Mouse (Mus musculus): ENCODE results near the gene Tceal9. TPM values are rescaled to one million over a fixed set of nuclear protein-coding genes. Genes with fewer than 3 reads are reported as not detected.
A peak's percentile ranks its signal among the peaks of the same experiment; 100 is the strongest.
"Not testable (repeated sequence)": the region's sequence is repeated elsewhere in the genome, so short reads cannot be mapped to it uniquely, and the experiment has no call there.

Gene Tceal9
- polyA plus RNA-seq, 2 experiments: 383 to 632 TPM

DNA sequence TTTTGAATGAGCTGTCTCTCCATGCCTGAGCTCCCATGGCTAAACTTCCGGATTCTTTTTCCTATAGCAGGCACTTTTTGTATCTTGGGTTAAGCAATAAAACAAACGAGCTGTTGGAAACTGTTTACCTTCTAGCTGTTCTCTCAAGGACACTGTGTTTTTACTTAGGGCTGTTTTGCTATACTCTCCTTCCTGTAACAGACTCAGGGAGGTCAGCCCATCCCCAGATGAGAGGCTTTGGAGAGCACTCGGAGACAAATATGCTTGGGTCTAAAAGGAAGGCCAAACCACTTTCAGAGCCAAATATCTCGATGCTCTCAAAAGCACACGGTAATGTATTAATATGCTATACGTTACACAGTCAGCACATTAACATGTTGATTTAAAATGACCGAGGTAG, 4.8 kb downstream of the Tceal9 start:
- Histone ChIP-seq H3K4me1 (ENCODE audit: control insufficient read depth, insufficient read depth, low read length) (no peaks in the 10 kb centered on the region), H3K27me3 (ENCODE audit: control insufficient read depth, insufficient read depth, low read length) (no peaks in the 10 kb centered on the region), H3K9me3 (ENCODE audit: control insufficient read depth, low read length) (no peaks in the 10 kb centered on the region), H3K36me3 (ENCODE audit: control insufficient read depth, insufficient read depth, low read length) (peaks cover 11% of the 10 kb centered on the region; the same call in 1 of the 2 replicates), H3K27ac (replicated peaks; ENCODE audit: low read depth, low read length) (no peak overlapping the region), H3K9ac (ENCODE audit: low read depth, low read length, severe bottlenecking) (no peak overlapping the region), H3K4me3 (replicated peaks; ENCODE audit: low read length) (no peak overlapping the region), H3K4me2 (replicated peaks; ENCODE audit: low read depth, low read length, severe bottlenecking) (no peak overlapping the region)
- ATAC-seq (ENCODE audit: low FRiP score, low read depth) (no peak), DNase-seq (ENCODE audit: low spot score) (no peak)
- WGBS: 76% methylated on average over 7 of the region's 7 CpGs
- TF ChIP-seq POLR2A (IDR thresholded peaks at IDR 0.05; ENCODE audit: borderline replicate concordance, extremely low read depth, insufficient read depth, insufficient read length): no peak

GRCm38 (mm10) chrX:136252023-136252729, 7.3 kb downstream of the Tceal9 start:
- ATAC-seq (ENCODE audit: low FRiP score, low read depth): no peak
- Histone ChIP-seq H3K4me1 (ENCODE audit: control insufficient read depth, insufficient read depth, low read length) (no peaks in the 10 kb centered on the region), H3K27ac (replicated peaks; ENCODE audit: low read depth, low read length) (no peak overlapping the region), H3K9me3 (ENCODE audit: control insufficient read depth, low read length) (no peaks in the 10 kb centered on the region), H3K9ac (ENCODE audit: low read depth, low read length, severe bottlenecking) (no peak overlapping the region), H3K27me3 (ENCODE audit: control insufficient read depth, insufficient read depth, low read length) (no peaks in the 10 kb centered on the region), H3K4me3 (replicated peaks; ENCODE audit: low read length) (no peak overlapping the region), H3K36me3 (ENCODE audit: control insufficient read depth, insufficient read depth, low read length) (peaks cover 6% of the 10 kb centered on the region; the same call in 1 of the 2 replicates), H3K4me2 (replicated peaks; ENCODE audit: low read depth, low read length, severe bottlenecking) (no peak overlapping the region)
- no peak for DNase-seq (ENCODE audit: low spot score)
- 58% methylated on average over 6 of the region's 6 CpGs for WGBS
- no peak for TF ChIP-seq POLR2A (IDR thresholded peaks at IDR 0.05; ENCODE audit: borderline replicate concordance, extremely low read depth, insufficient read depth, insufficient read length)

DNA sequence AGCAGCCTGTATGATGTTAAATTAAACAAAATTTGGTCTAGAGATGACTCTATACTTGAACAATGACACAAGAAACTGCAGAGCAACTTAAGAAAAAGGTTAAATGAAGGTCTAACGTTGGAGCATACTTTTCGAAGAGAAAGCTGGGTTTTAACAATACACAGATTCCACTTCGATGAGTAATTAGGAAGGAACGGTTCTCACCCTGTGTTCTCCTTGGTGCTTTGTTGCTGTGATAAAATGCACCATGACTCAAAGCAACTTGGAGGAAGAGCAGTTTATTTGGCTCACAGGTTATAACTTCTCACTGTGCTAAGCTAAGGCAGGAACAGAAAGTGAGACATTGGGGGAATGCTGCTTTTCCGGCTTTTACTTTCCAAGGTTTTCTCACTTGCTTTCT, 22.8 kb downstream of the Tceal9 start:
- Histone ChIP-seq H3K9me3 (ENCODE audit: control insufficient read depth, low read length) (no peaks in the 10 kb centered on the region), H3K4me1 (ENCODE audit: control insufficient read depth, insufficient read depth, low read length) (peaks cover 4% of the 10 kb centered on the region; the same call in 1 of the 2 replicates), H3K27ac (replicated peaks; ENCODE audit: low read depth, low read length) (no peak overlapping the region), H3K36me3 (ENCODE audit: control insufficient read depth, insufficient read depth, low read length) (no peaks in the 10 kb centered on the region; the same call in 1 of the 2 replicates), H3K9ac (ENCODE audit: low read depth, low read length, severe bottlenecking) (no peak overlapping the region), H3K4me2 (replicated peaks; ENCODE audit: low read depth, low read length, severe bottlenecking) (no peak overlapping the region), H3K4me3 (replicated peaks; ENCODE audit: low read length) (no peak overlapping the region), H3K27me3 (ENCODE audit: control insufficient read depth, insufficient read depth, low read length) (no peaks in the 10 kb centered on the region)
- no peak for TF ChIP-seq POLR2A (IDR thresholded peaks at IDR 0.05; ENCODE audit: borderline replicate concordance, extremely low read depth, insufficient read depth, insufficient read length)
- WGBS: 67% methylated on average over 5 of the region's 5 CpGs
- ATAC-seq (ENCODE audit: low FRiP score, low read depth) (no peak), DNase-seq (ENCODE audit: low spot score) (no peak)

DNA sequence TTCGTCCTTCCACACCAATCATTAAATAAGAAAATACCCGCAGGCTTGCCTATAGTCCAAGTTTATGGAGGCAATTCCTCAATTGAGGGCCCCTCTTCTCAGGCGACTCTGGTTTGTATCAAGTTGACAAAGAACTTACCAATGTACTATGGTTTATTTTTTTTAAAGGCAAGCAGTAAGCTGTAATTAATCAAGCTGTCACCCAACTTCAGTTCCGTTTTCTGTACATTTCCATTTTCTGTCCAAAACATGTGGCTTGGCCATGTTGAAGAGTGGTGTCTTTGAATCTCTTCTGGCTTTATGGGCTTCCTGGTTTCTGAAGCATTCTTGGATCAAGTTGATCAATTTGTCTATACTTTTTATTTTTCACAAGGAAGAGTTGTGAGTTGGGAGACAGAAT, 23.3 kb downstream of the Tceal9 start:
- no peak overlapping the region for H3K4me2 ChIP-seq (replicated peaks; ENCODE audit: low read depth, low read length, severe bottlenecking)
- no peak overlapping the region for H3K27ac ChIP-seq (replicated peaks; ENCODE audit: low read depth, low read length)
- H3K27me3 ChIP-seq (ENCODE audit: control insufficient read depth, insufficient read depth, low read length): no peaks in the 10 kb centered on the region
- no peak overlapping the region for H3K4me3 ChIP-seq (replicated peaks; ENCODE audit: low read length)
- 49% methylated on average over 4 of the region's 4 CpGs for WGBS
- no peaks in the 10 kb centered on the region for H3K9me3 ChIP-seq (ENCODE audit: control insufficient read depth, low read length)
- no peaks in the 10 kb centered on the region; the same call in 1 of the 2 replicates for H3K36me3 ChIP-seq (ENCODE audit: control insufficient read depth, insufficient read depth, low read length)
- DNase-seq (ENCODE audit: low spot score): no peak
- no peak overlapping the region for H3K9ac ChIP-seq (ENCODE audit: low read depth, low read length, severe bottlenecking)
- ATAC-seq (ENCODE audit: low FRiP score, low read depth): no peak
- peaks cover 4% of the 10 kb centered on the region; the same call in 1 of the 2 replicates for H3K4me1 ChIP-seq (ENCODE audit: control insufficient read depth, insufficient read depth, low read length)
- TF ChIP-seq POLR2A (IDR thresholded peaks at IDR 0.05; ENCODE audit: borderline replicate concordance, extremely low read depth, insufficient read depth, insufficient read length): no peak

- H3K27ac ChIP-seq (replicated peaks; ENCODE audit: low read depth, low read length): 0 out of 2 replicates have a peak within 1 kb of the TSS, but pooled peaks have one; percentile 58
- not testable (repeated sequence) for H3K36me3 ChIP-seq (ENCODE audit: control insufficient read depth, insufficient read depth, low read length); H3K4me1 ChIP-seq (ENCODE audit: control insufficient read depth, insufficient read depth, low read length); H3K27me3 ChIP-seq (ENCODE audit: control insufficient read depth, insufficient read depth, low read length); DNase-seq (ENCODE audit: low spot score); H3K9me3 ChIP-seq (ENCODE audit: control insufficient read depth, low read length)
- H3K4me2 ChIP-seq (replicated peaks; ENCODE audit: low read depth, low read length, severe bottlenecking): peak within 1 kb of the TSS; percentile 31
- ATAC-seq (ENCODE audit: low FRiP score, low read depth): peak; percentile 96
- H3K9ac ChIP-seq (ENCODE audit: low read depth, low read length, severe bottlenecking): peak within 1 kb of the TSS; percentile 55
- 74% methylated on average over 4 of the region's 30 CpGs for WGBS
- peak within 1 kb of the TSS; percentile 41 for H3K4me3 ChIP-seq (replicated peaks; ENCODE audit: low read length)
Observed at GRCm38 (mm10) chrX:136269743-136270392, 25.0 kb downstream of the Tceal9 start, which contains the start of gene Bex3. Gene Bex3 (plus strand): TSS chrX:136270253.

DNA sequence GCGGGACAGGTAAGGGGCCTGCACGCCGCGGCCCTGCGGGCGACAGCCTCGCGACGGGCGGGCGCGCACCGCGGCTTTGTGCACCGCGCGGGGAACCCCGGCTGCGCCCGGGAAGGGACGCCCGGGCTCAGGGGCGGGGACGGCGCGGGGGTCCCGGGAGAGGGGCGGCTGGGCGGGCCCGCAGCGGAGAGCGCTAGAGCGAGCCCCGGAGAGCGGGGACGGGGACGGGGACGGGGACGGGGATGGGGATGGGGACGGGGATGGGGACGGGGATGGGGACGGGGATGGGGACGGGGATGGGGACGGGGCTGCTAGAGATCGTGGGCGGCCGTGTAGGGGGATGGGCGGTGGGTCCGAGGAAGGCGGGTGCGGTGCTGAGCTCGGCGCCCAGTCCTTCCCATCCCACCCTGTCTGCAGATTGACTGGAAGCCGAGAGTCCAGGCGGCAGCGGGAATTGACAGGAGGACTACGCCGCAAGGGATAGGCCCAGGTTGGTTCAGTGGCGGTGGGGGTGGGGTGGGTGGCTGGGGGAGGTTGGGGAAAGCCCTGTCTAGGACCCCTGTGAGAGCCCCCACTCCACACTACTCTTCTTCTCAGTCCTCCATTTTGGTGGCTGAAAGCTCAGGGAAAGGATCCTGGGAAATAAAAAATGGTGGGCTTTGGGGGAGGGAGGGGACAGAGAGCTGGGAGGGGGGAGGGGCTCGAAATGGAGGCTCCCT, 25.7 kb downstream of the Tceal9 start:
- peak overlapping the region; percentile 31 for H3K4me2 ChIP-seq (replicated peaks; ENCODE audit: low read depth, low read length, severe bottlenecking)
- H3K27ac ChIP-seq (replicated peaks; ENCODE audit: low read depth, low read length): 0 out of 2 replicates have a peak overlapping the region, but pooled peaks have one; percentile 58
- H3K27me3 ChIP-seq (ENCODE audit: control insufficient read depth, insufficient read depth, low read length); H3K4me1 ChIP-seq (ENCODE audit: control insufficient read depth, insufficient read depth, low read length); H3K9me3 ChIP-seq (ENCODE audit: control insufficient read depth, low read length); ATAC-seq (ENCODE audit: low FRiP score, low read depth); H3K36me3 ChIP-seq (ENCODE audit: control insufficient read depth, insufficient read depth, low read length): not testable (repeated sequence)
- H3K4me3 ChIP-seq (replicated peaks; ENCODE audit: low read length): peak overlapping the region; percentile 41
- peak overlapping the region; percentile 55 for H3K9ac ChIP-seq (ENCODE audit: low read depth, low read length, severe bottlenecking)
- peak; percentile 19 for DNase-seq (ENCODE audit: low spot score)
- 23% methylated on average over 6 of the region's 60 CpGs for WGBS
